Mouse (Mus musculus) CH12.LX (cell line): ENCODE measurements around the gene Abo. TPM values are rescaled to one million over a fixed set of nuclear protein-coding genes. Genes with fewer than 3 reads are reported as not detected.

Experiments
- DNase-seq: peaks from one replicate; pipeline ENCODE4 v3.0.0-alpha.2; 2013; ENCODE audit errors: extremely low read depth
- H3K27ac ChIP-seq: 2 replicates; pipeline ENCODE4 v1.5.1; 2012; ENCODE audit warnings: low read depth, mild to moderate bottlenecking, control low read depth, moderate library complexity; ENCODE audit not compliant: insufficient read depth
- H3K27me3 ChIP-seq: replicated peaks from 2 replicates; pipeline ENCODE3; 2012; ENCODE audit warnings: inconsistent platforms
- H3K36me3 ChIP-seq, 2 experiments: replicated peaks in 1 of 2; 2 replicates each; pipeline versions ENCODE3 to v1.6.1; 2012; ENCODE audit warnings: inconsistent platforms in 1 of 2, low read length in 1 of 2, mild to moderate bottlenecking in 1 of 2, mixed read lengths in 1 of 2, moderate library complexity in 1 of 2; ENCODE audit not compliant: control insufficient read depth in 1 of 2, insufficient read depth in 1 of 2
- H3K4me1 ChIP-seq, 2 experiments: 2 replicates each; pipeline ENCODE4 v1.6.1; 2012; ENCODE audit warnings: inconsistent platforms in 1 of 2, moderate library complexity in 1 of 2; ENCODE audit not compliant: insufficient read depth in 2 of 2, control insufficient read depth in 1 of 2
- H3K4me2 ChIP-seq: 2 replicates; pipeline ENCODE4 v1.6.1; 2012; ENCODE audit warnings: low read depth, mild to moderate bottlenecking, control low read depth; ENCODE audit not compliant: poor library complexity, insufficient read depth, severe bottlenecking
- H3K4me3 ChIP-seq, 3 experiments: fragments of 150-350 bp in 1 of 3; sonication (generic) in 1 of 3; replicated peaks in 1 of 3; 2 replicates each; pipeline versions ENCODE3 to v1.5.1; 2011 to 2012; ENCODE audit warnings: low read depth in 2 of 3, low read length in 2 of 3, mild to moderate bottlenecking in 2 of 3, moderate library complexity in 2 of 3, control low read depth in 1 of 3, improper control_type of control experiment in 1 of 3, inconsistent platforms in 1 of 3, mixed read lengths in 1 of 3; ENCODE audit not compliant: poor library complexity in 1 of 3
- H3K79me2 ChIP-seq: replicated peaks from 2 replicates; pipeline ENCODE4 v1.6.1; 2012; ENCODE audit warnings: mild to moderate bottlenecking, moderate library complexity; ENCODE audit not compliant: control insufficient read depth, poor library complexity, insufficient read depth, severe bottlenecking; ENCODE audit errors: extremely low read depth
- H3K9ac ChIP-seq: 2 replicates; pipeline ENCODE4 v1.6.1; 2012; ENCODE audit warnings: low read depth, mild to moderate bottlenecking, control low read depth, moderate library complexity; ENCODE audit not compliant: insufficient read depth
- H3K9me3 ChIP-seq: replicated peaks from 2 replicates; pipeline ENCODE3; 2012; ENCODE audit warnings: low read length, inconsistent platforms, mixed read lengths
- BHLHE40 ChIP-seq: IDR thresholded peaks from 2 replicates; pipeline ENCODE4 v1.6.1; 2011; ENCODE audit warnings: mild to moderate bottlenecking, low read depth, low read length, improper control_type of control experiment
- CHD2 ChIP-seq: IDR thresholded peaks from 2 replicates; pipeline ENCODE4 v1.6.1; 2011; ENCODE audit warnings: low read length, improper control_type of control experiment
- GABPA ChIP-seq: IDR thresholded peaks from 2 replicates; pipeline ENCODE4 v1.6.1; 2012; ENCODE audit warnings: low read depth, low read length, improper control_type of control experiment, inconsistent platforms; ENCODE audit not compliant: insufficient replicate concordance
- MAX ChIP-seq: IDR thresholded peaks from 2 replicates; pipeline ENCODE4 v1.6.1; 2011; ENCODE audit warnings: low read length, improper control_type of control experiment
- MXI1 ChIP-seq: IDR thresholded peaks from 2 replicates; pipeline ENCODE4 v1.6.1; 2011; ENCODE audit warnings: mild to moderate bottlenecking, low read depth, low read length, improper control_type of control experiment
- NELFE ChIP-seq: IDR thresholded peaks from 2 replicates; pipeline ENCODE4 v1.6.1; 2011; ENCODE audit warnings: low read depth, low read length, improper control_type of control experiment
- NRF1 ChIP-seq: IDR thresholded peaks from 2 replicates; pipeline ENCODE4 v1.6.1; 2014; ENCODE audit warnings: low read depth, mild to moderate bottlenecking, inconsistent platforms, low read length, improper control_type of control experiment, moderate library complexity
- POLR2A ChIP-seq: IDR thresholded peaks from 2 replicates; pipeline ENCODE4 v1.6.1; 2011; ENCODE audit warnings: low read depth, mild to moderate bottlenecking, improper control_type of control experiment, low read length
- RCOR1 ChIP-seq: conservative IDR thresholded peaks from 2 replicates; pipeline ENCODE4 v1.6.1; 2012; ENCODE audit warnings: low read depth, mild to moderate bottlenecking, inconsistent platforms, low read length, improper control_type of control experiment
- SIN3A ChIP-seq: IDR thresholded peaks from 2 replicates; pipeline ENCODE4 v1.6.1; 2012; ENCODE audit warnings: low read length, improper control_type of control experiment, inconsistent platforms
- TCF12 ChIP-seq: IDR thresholded peaks from 2 replicates; pipeline ENCODE4 v1.6.1; 2014; ENCODE audit warnings: low read depth, mild to moderate bottlenecking, inconsistent platforms, low read length, improper control_type of control experiment
- ZMIZ1 ChIP-seq: IDR thresholded peaks from 2 replicates; pipeline ENCODE4 v1.6.1; 2012; ENCODE audit warnings: low read depth, mild to moderate bottlenecking, inconsistent platforms, low read length, improper control_type of control experiment
- dilution Hi-C: fragments of 300-500 bp; cut with MboI; formaldehyde crosslinking; loops from 2 replicates; pipeline ENCODE4 v1.14.3; 2020; ENCODE audit warnings: low sequenced_read_pairs; ENCODE audit not compliant: extremely low pct_unique_long_range_greater_than_20kb, extremely low pct_ligation_motif_present
- in situ Hi-C: fragments of 300-500 bp; cut with MboI; formaldehyde crosslinking; loops from 3 replicates; pipeline ENCODE4 v1.14.3; 2019; ENCODE audit warnings: low sequenced_read_pairs, low pct_ligation_motif_present, low pct_unique_long_range_greater_than_20kb, mixed read lengths
- polyA plus RNA-seq: library from polyadenylated mRNA; unstranded; fragments of >175 nt; gene quantifications from 2 replicates; pipeline ENCODE4 v1.2.1, GENCODE M21; 2012; ENCODE audit warnings: low read depth; ENCODE audit not compliant: insufficient read length
- total RNA-seq, 2 experiments: library from RNA; depleted of rRNA; stranded (reverse); fragments of 300-350 nt in 1 of 2; fragments of >200 nt in 1 of 2; gene quantifications; 2 replicates each; pipeline ENCODE4 v1.2.3; 2012 to 2014

The Abo gene
- total and polyA plus RNA-seq, 3 experiments, result not detected

- in situ Hi-C loops (no loop called here), dilution Hi-C loops (no loop called here)
- TF ChIP-seq CHD2, result peak; percentile 37
- TF ChIP-seq MXI1, result no peak
- TF ChIP-seq NELFE, result 0 out of 2 replicates have a peak, but pooled peaks have one; percentile 9
- peak; percentile 11; the same call in 1 of the 2 replicates for TF ChIP-seq ZMIZ1
- peak; percentile 69 for TF ChIP-seq POLR2A
- Histone ChIP-seq H3K27me3 (no peaks in the 10 kb centered on the region), H3K9ac (no peak overlapping the region), H3K79me2 (peaks cover 83% of the 10 kb centered on the region), H3K4me1 (peaks cover 19 to 50% of the 10 kb centered on the region in 2 experiments), H3K4me3 (peak overlapping the region in 1 of 3 experiments; percentile 30), H3K36me3 (peaks cover 41 to 55% of the 10 kb centered on the region in 2 experiments), H3K27ac (no peak overlapping the region), H3K4me2 (no peak overlapping the region), H3K9me3 (no peaks in the 10 kb centered on the region)
- DNase-seq, result no peak
Measured at GRCm38 (mm10) chr2:26913416-26914147, 48.8 kb upstream of the Abo start.

- in situ Hi-C loops, result no loop called here
- TF ChIP-seq SIN3A (peak; percentile 55; the same call in 1 of the 2 replicates), TCF12 (no peak), POLR2A (peak; percentile 34)
- TF ChIP-seq, all 38 proteins: peak for 2
- H3K36me3 ChIP-seq, result peaks cover 41 to 55% of the 10 kb centered on the region in 2 experiments
Measured at GRCm38 (mm10) chr2:26912253-26912770, 47.5 kb upstream of the Abo start.

GRCm38 (mm10) chr2:26910994-26911765 is 46.4 kb upstream of the Abo start:
- Histone ChIP-seq H3K79me2 (peaks cover 76% of the 10 kb centered on the region), H3K9me3 (no peaks in the 10 kb centered on the region), H3K36me3 (peaks cover 51 to 64% of the 10 kb centered on the region in 2 experiments), H3K4me2 (peak overlapping the region; percentile 83), H3K27ac (peak overlapping the region; percentile 83), H3K27me3 (no peaks in the 10 kb centered on the region), H3K9ac (peak overlapping the region; percentile 98), H3K4me1 (peaks cover 21 to 52% of the 10 kb centered on the region in 2 experiments), H3K4me3 (peak overlapping the region; percentile 69 to 98 (median 97))
- DNase-seq, result no peak
- in situ Hi-C loops, result no loop called here
- TF ChIP-seq BHLHE40 (no peak), MAX (no peak), ZMIZ1 (0 out of 2 replicates have a peak, but pooled peaks have one; percentile 60), RCOR1 (0 out of 2 replicates have a peak, but pooled peaks have one; percentile 8), NRF1 (peak; percentile 82), GABPA (no peak)
- dilution Hi-C loops, result no loop called here

More at GRCm38 (mm10) chr2:26912253-26912770, 47.5 kb upstream of the Abo start:
- Histone ChIP-seq H3K9ac (peak overlapping the region; percentile 98), H3K9me3 (no peaks in the 10 kb centered on the region), H3K4me3 (peak overlapping the region; percentile 69 to 98 (median 97)), H3K4me2 (peak overlapping the region; percentile 83), H3K79me2 (peaks cover 85% of the 10 kb centered on the region), H3K27me3 (no peaks in the 10 kb centered on the region), H3K4me1 (peaks cover 24 to 50% of the 10 kb centered on the region in 2 experiments), H3K27ac (no peak overlapping the region)
- DNase-seq, result no peak
- dilution Hi-C loops, result no loop called here
